Mouse (Mus musculus): ENCODE measurements around the gene Hist1h2ad. TPM values are rescaled to one million over a fixed set of nuclear protein-coding genes. Genes with fewer than 3 reads are reported as not detected.
A peak's percentile ranks its signal among the peaks of the same experiment; 100 is the strongest.
"Not testable (repeated sequence)": the region's sequence is repeated elsewhere in the genome, so short reads cannot be mapped to it uniquely, and the experiment has no call there.

The Hist1h2ad gene
- polyA plus RNA-seq (2014; fragmentation: Nextera tagmentation; extraction: Ambion mirVana): 0.44 and 1.3 TPM in 2 replicates

GRCm38 (mm10) chr13:23573898-23574524 is at the start of gene Hist1h2ad, which contains the start of gene Hist1h2bf:
Gene Hist1h2ad (plus strand): TSS chr13:23574381.
Gene Hist1h2bf (minus strand): TSS chr13:23574196.
- WGBS (ENCODE audit: insufficient replicate concordance): under 1% methylated on average over 30 of the region's 42 CpGs
- Histone ChIP-seq H3K4me3 (ENCODE audit: low read depth, low read length) (peak within 1 kb of the TSS; percentile 45), H3K4me1 (ENCODE audit: control insufficient read depth, insufficient read depth, low read length) (peaks cover 10% of the 10 kb centered on the region), H3K4me2 (peak within 1 kb of the TSS; percentile 75), H3K27ac (ENCODE audit: low read depth, low read length) (peak within 1 kb of the TSS; percentile 96), H3K9ac (ENCODE audit: low read depth, low read length) (peak within 1 kb of the TSS; percentile 76)
- ATAC-seq (replicated peaks; ENCODE audit: insufficient number of reproducible peaks, low FRiP score, low TSS enrichment): peak; percentile 90
- not testable (repeated sequence) for H3K27me3 ChIP-seq (ENCODE audit: control insufficient read depth, insufficient read depth, low read length); H3K9me3 ChIP-seq (replicated peaks; ENCODE audit: control insufficient read depth, low read length); H3K36me3 ChIP-seq (ENCODE audit: control insufficient read depth, insufficient read depth, low read length)

GRCm38 (mm10) chr13:23524654-23525053 is 49.5 kb upstream of the Hist1h2ad start:
- H3K4me2 ChIP-seq: peak overlapping the region; percentile 37
- no peaks in the 10 kb centered on the region for H3K27me3 ChIP-seq (ENCODE audit: control insufficient read depth, insufficient read depth, low read length)
- no peak overlapping the region for H3K27ac ChIP-seq (ENCODE audit: low read depth, low read length)
- no peak overlapping the region for H3K9ac ChIP-seq (ENCODE audit: low read depth, low read length)
- ATAC-seq (replicated peaks; ENCODE audit: insufficient number of reproducible peaks, low FRiP score, low TSS enrichment): no peak
- H3K4me1 ChIP-seq (ENCODE audit: control insufficient read depth, insufficient read depth, low read length): peaks cover 6% of the 10 kb centered on the region
- 12% methylated on average over 5 of the region's 5 CpGs for WGBS (ENCODE audit: insufficient replicate concordance)
- H3K4me3 ChIP-seq (ENCODE audit: low read depth, low read length): no peak overlapping the region
- no peaks in the 10 kb centered on the region for H3K9me3 ChIP-seq (replicated peaks; ENCODE audit: control insufficient read depth, low read length)
- H3K36me3 ChIP-seq (ENCODE audit: control insufficient read depth, insufficient read depth, low read length): no peaks in the 10 kb centered on the region

- Histone ChIP-seq H3K4me1 (ENCODE audit: control insufficient read depth, insufficient read depth, low read length) (peaks cover 6% of the 10 kb centered on the region), H3K4me3 (ENCODE audit: low read depth, low read length) (peak overlapping the region; percentile 56), H3K27ac (ENCODE audit: low read depth, low read length) (no peak overlapping the region), H3K4me2 (peak overlapping the region; percentile 68), H3K36me3 (ENCODE audit: control insufficient read depth, insufficient read depth, low read length) (no peaks in the 10 kb centered on the region), H3K27me3 (ENCODE audit: control insufficient read depth, insufficient read depth, low read length) (no peaks in the 10 kb centered on the region), H3K9ac (ENCODE audit: low read depth, low read length) (peak overlapping the region; percentile 61), H3K9me3 (replicated peaks; ENCODE audit: control insufficient read depth, low read length) (no peaks in the 10 kb centered on the region)
- no peak for ATAC-seq (replicated peaks; ENCODE audit: insufficient number of reproducible peaks, low FRiP score, low TSS enrichment)
- WGBS (ENCODE audit: insufficient replicate concordance): under 1% methylated on average over 10 of the region's 10 CpGs
These were observed 48.3 kb upstream of the Hist1h2ad start for GRCm38 (mm10) chr13:23525901-23526300.

- WGBS (ENCODE audit: insufficient replicate concordance): under 1% methylated on average over 17 of the region's 17 CpGs
- Histone ChIP-seq H3K9me3 (replicated peaks; ENCODE audit: control insufficient read depth, low read length) (no peaks in the 10 kb centered on the region), H3K9ac (ENCODE audit: low read depth, low read length) (peak overlapping the region; percentile 61), H3K36me3 (ENCODE audit: control insufficient read depth, insufficient read depth, low read length) (no peaks in the 10 kb centered on the region), H3K4me3 (ENCODE audit: low read depth, low read length) (peak overlapping the region; percentile 56), H3K4me1 (ENCODE audit: control insufficient read depth, insufficient read depth, low read length) (peaks cover 6% of the 10 kb centered on the region), H3K4me2 (peak overlapping the region; percentile 68), H3K27me3 (ENCODE audit: control insufficient read depth, insufficient read depth, low read length) (no peaks in the 10 kb centered on the region), H3K27ac (ENCODE audit: low read depth, low read length) (no peak overlapping the region)
- ATAC-seq (replicated peaks; ENCODE audit: insufficient number of reproducible peaks, low FRiP score, low TSS enrichment): 0 out of 2 replicates have a peak, but pooled peaks have one; percentile 31
These were observed 47.9 kb upstream of the Hist1h2ad start for GRCm38 (mm10) chr13:23526312-23526711.

- no peaks in the 10 kb centered on the region for H3K27me3 ChIP-seq (ENCODE audit: control insufficient read depth, insufficient read depth, low read length)
- no peak overlapping the region for H3K9ac ChIP-seq (ENCODE audit: low read depth, low read length)
- peaks cover 12% of the 10 kb centered on the region for H3K4me1 ChIP-seq (ENCODE audit: control insufficient read depth, insufficient read depth, low read length)
- no peaks in the 10 kb centered on the region for H3K9me3 ChIP-seq (replicated peaks; ENCODE audit: control insufficient read depth, low read length)
- no peaks in the 10 kb centered on the region for H3K36me3 ChIP-seq (ENCODE audit: control insufficient read depth, insufficient read depth, low read length)
- peak overlapping the region; percentile 33; the same call in 1 of the 2 replicates for H3K4me2 ChIP-seq
- no peak overlapping the region for H3K4me3 ChIP-seq (ENCODE audit: low read depth, low read length)
- ATAC-seq (replicated peaks; ENCODE audit: insufficient number of reproducible peaks, low FRiP score, low TSS enrichment): no peak
- 84% methylated on average over 5 of the region's 5 CpGs for WGBS (ENCODE audit: insufficient replicate concordance)
- no peak overlapping the region for H3K27ac ChIP-seq (ENCODE audit: low read depth, low read length)
These were observed 45.2 kb upstream of the Hist1h2ad start for GRCm38 (mm10) chr13:23529005-23529404.

- Histone ChIP-seq H3K9me3 (replicated peaks; ENCODE audit: control insufficient read depth, low read length) (no peaks in the 10 kb centered on the region), H3K9ac (ENCODE audit: low read depth, low read length) (peak overlapping the region; percentile 90), H3K27me3 (ENCODE audit: control insufficient read depth, insufficient read depth, low read length) (no peaks in the 10 kb centered on the region), H3K4me1 (ENCODE audit: control insufficient read depth, insufficient read depth, low read length) (peaks cover 14% of the 10 kb centered on the region), H3K4me3 (ENCODE audit: low read depth, low read length) (peak overlapping the region; percentile 57), H3K4me2 (peak overlapping the region; percentile 65), H3K27ac (ENCODE audit: low read depth, low read length) (peak overlapping the region; percentile 98), H3K36me3 (ENCODE audit: control insufficient read depth, insufficient read depth, low read length) (no peaks in the 10 kb centered on the region)
- 27% methylated on average over 2 of the region's 2 CpGs for WGBS (ENCODE audit: insufficient replicate concordance)
- ATAC-seq (replicated peaks; ENCODE audit: insufficient number of reproducible peaks, low FRiP score, low TSS enrichment): no peak
These were observed 44.6 kb upstream of the Hist1h2ad start for GRCm38 (mm10) chr13:23529480-23530165.

GRCm38 (mm10) chr13:23530181-23530900 is 43.8 kb upstream of the Hist1h2ad start:
- H3K27ac ChIP-seq (ENCODE audit: low read depth, low read length): peak overlapping the region; percentile 98
- peak overlapping the region; percentile 90 for H3K9ac ChIP-seq (ENCODE audit: low read depth, low read length)
- H3K4me2 ChIP-seq: peak overlapping the region; percentile 65
- H3K4me3 ChIP-seq (ENCODE audit: low read depth, low read length): peak overlapping the region; percentile 57
- H3K9me3 ChIP-seq (replicated peaks; ENCODE audit: control insufficient read depth, low read length): no peaks in the 10 kb centered on the region
- ATAC-seq (replicated peaks; ENCODE audit: insufficient number of reproducible peaks, low FRiP score, low TSS enrichment): no peak
- no peaks in the 10 kb centered on the region for H3K36me3 ChIP-seq (ENCODE audit: control insufficient read depth, insufficient read depth, low read length)
- H3K27me3 ChIP-seq (ENCODE audit: control insufficient read depth, insufficient read depth, low read length): no peaks in the 10 kb centered on the region
- H3K4me1 ChIP-seq (ENCODE audit: control insufficient read depth, insufficient read depth, low read length): peaks cover 12% of the 10 kb centered on the region
- WGBS (ENCODE audit: insufficient replicate concordance): under 1% methylated on average over 20 of the region's 20 CpGs
